Mouse (Mus musculus): ENCODE data around the gene Zbtb8b.

DNA sequence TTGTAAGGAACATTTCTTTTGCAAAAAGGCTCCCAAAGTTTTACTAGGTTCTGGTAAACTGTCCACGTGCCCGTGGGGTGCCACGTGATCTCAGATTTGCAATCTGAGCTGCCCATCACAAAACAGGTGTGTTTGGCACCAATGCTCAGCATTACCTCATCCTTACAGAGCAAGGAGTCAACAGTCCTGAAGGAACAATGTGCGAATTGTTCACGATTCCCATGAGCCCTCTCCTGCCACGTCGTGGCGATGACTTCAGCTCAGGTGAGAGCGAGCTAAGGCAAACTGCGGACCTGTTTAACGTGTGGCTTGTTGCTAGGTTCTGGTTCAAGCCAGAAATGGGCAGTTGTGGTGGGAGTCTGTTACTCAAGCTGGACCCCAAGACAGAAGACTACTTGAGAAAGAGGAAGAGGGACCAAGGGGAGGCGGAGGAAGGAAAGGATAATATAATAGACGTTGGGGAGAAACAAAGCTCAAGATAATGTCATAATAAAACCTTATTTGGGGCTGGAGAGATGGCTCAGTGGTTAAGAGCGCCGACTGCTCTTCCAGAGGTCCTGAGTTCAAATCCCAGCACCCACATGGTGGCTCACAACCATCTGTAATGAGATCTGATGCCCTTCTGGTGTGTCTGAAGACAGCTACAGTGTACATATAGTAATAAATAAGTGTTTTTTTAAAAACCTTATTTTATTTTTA, 11.0 kb upstream of the Zbtb8b start:
- TF ChIP-seq CTCF (conservative IDR thresholded peaks at IDR 0.05; ENCODE audit: low read length) (no peak), POU5F1 (IDR thresholded peaks at IDR 0.05; ENCODE audit: borderline replicate concordance, low read length) (no peak), NANOG (IDR thresholded peaks at IDR 0.05; ENCODE audit: borderline replicate concordance, low read length) (no peak)
